ENCODE assay signal across 11 mouse cellular contexts in genomic region chr3:31585971-31586370, GRCm38 (mm10).
A peak's percentile ranks its signal among the peaks of the same experiment; 100 is the strongest.
DNase-seq lines count a peak whose midpoint lies in the region; ATAC-seq and TF ChIP-seq lines count a peak whose summit lies in the region.
"Had no signal": no experiment of that assay in that cellular context is flagged by ENCODE, and none has a peak within 500 bp of the region (broad histone marks: within the 10 kb centered on the region; RNA-seq: fewer than 3 reads in every experiment).

No protein-coding gene starts in this region.

- no peak for TF ChIP-seq POLR2A in cerebellum, adult 2 months (IDR thresholded peaks at IDR 0.05; ENCODE audit: borderline replicate concordance, insufficient read depth, low read length)

- DNase-seq in cerebellum, adult 2 months = no peak
- no peak for DNase-seq in cerebellum, postnatal 4 days (ENCODE audit: low spot score in 2 of 2)
- peak; percentile 34 for DNase-seq in kidney, adult 9 months
- DNase-seq in kidney, postnatal 14 days = no peak
- DNase-seq in ES-E14 (ENCODE audit: low read depth, low spot score) = no peak
- DNase-seq in layer of hippocampus, postnatal 14 days (ENCODE audit: low spot score in 2 of 2) = peak; percentile 23 to 39
- DNase-seq in urinary bladder, postnatal 10 days (ENCODE audit: low spot score) = no peak

- no peak overlapping the region for H3K9ac ChIP-seq in ES-E14 (ENCODE audit: insufficient read depth, low read depth, low read length, poor library complexity, severe bottlenecking)
- H3K9ac ChIP-seq: limb, embryonic 13.5 days; midbrain, embryonic 12.5 days had no signal

- no peaks in the 10 kb centered on the region for H3K27me3 ChIP-seq in cerebellum, adult 2 months (ENCODE audit: control insufficient read depth, insufficient read depth, low read length)
- H3K27me3 ChIP-seq: limb, embryonic 13.5 days; midbrain, embryonic 12.5 days had no signal

- no peaks in the 10 kb centered on the region for H3K4me1 ChIP-seq in cerebellum, adult 2 months (ENCODE audit: control insufficient read depth, insufficient read depth, low read length)
- no peaks in the 10 kb centered on the region for H3K4me1 ChIP-seq in ES-E14 (ENCODE audit: control insufficient read depth in 2 of 2, insufficient read depth in 2 of 2, low read length in 2 of 2, poor library complexity in 1 of 2)
- H3K4me1 ChIP-seq: midbrain, embryonic 12.5 days had no signal

- ATAC-seq in CD4-positive, CD25-positive, alpha-beta regulatory T cell, adult 4 months = no peak

- no peak overlapping the region for H3K27ac ChIP-seq in cerebellum, adult 2 months (ENCODE audit: insufficient read depth, low read length)
- no peak overlapping the region for H3K27ac ChIP-seq in ES-E14 (ENCODE audit: insufficient read depth, low read depth, low read length, poor library complexity, severe bottlenecking)
- H3K27ac ChIP-seq: limb, embryonic 13.5 days; midbrain, embryonic 12.5 days had no signal

- 53% methylated on average over 2 of the region's 2 CpGs for WGBS in cerebellum, adult 2 months

- H3K9me3 ChIP-seq in ES-E14 (ENCODE audit: control insufficient read depth, insufficient read depth, low read depth, low read length) = no peaks in the 10 kb centered on the region
- H3K9me3 ChIP-seq: limb, embryonic 13.5 days; midbrain, embryonic 12.5 days had no signal

- in situ Hi-C loops in ES-E14 (cut with MboI; ENCODE audit: low sequenced_read_pairs in 2 of 2, unreplicated experiment in 2 of 2) = no loop called here

- peak; percentile 38; the same call in 1 of the 2 replicates for TF ChIP-seq CTCF in cerebellum, adult 2 months (IDR thresholded peaks at IDR 0.05; ENCODE audit: borderline replicate concordance, insufficient read depth, low read depth, low read length)

- no peak overlapping the region for H3K4me3 ChIP-seq in cerebellum, adult 2 months (replicated peaks; ENCODE audit: insufficient read depth, low read depth, low read length)
- no peak overlapping the region for H3K4me3 ChIP-seq in ES-E14 (ENCODE audit: insufficient read depth in 1 of 2, low read depth in 1 of 2, low read length in 2 of 2, poor library complexity in 1 of 2, severe bottlenecking in 1 of 2)
- H3K4me3 ChIP-seq: erythroblast, embryonic 14.5 days; limb, embryonic 13.5 days; midbrain, embryonic 12.5 days had no signal

- no peaks in the 10 kb centered on the region for H3K36me3 ChIP-seq in ES-E14 (ENCODE audit: control insufficient read depth, insufficient read depth, low read length, poor library complexity, severe bottlenecking)
- H3K36me3 ChIP-seq: limb, embryonic 13.5 days; midbrain, embryonic 12.5 days had no signal

TF ChIP-seq in ES-E14, 5 proteins besides CTCF, POLR2A, EP300 and RAD21:
- TF ChIP-seq MAFK (IDR thresholded peaks at IDR 0.05; ENCODE audit: insufficient read depth, low read depth, low read length) (no peak), ZC3H11A (IDR thresholded peaks at IDR 0.05; ENCODE audit: borderline replicate concordance, low read depth, low read length) (0 out of 2 replicates have a peak, but pooled peaks have one; percentile 50), ZNF384 (IDR thresholded peaks at IDR 0.05; ENCODE audit: low read depth, low read length) (no peak)

Comparison
In these comparisons a context has a peak if more than half of its experiments do, and no peak if none do; other contexts are left out.
1. DNase-seq: peak in kidney, adult 9 months (single experiment) and layer of hippocampus, postnatal 14 days (2 of 2); none in cerebellum, adult 2 months (0 of 2), cerebellum, postnatal 4 days (0 of 2), kidney, postnatal 14 days (single experiment), ES-E14 (single experiment) and urinary bladder, postnatal 10 days (single experiment).